Mouse (Mus musculus): Measurements from ENCODE around the gene Slc25a48.

Gene Slc25a48

GRCm38 (mm10) chr13:56449239-56450030 lies 11.3 kb downstream of the Slc25a48 start:
- no peak for DNase-seq (ENCODE audit: low read depth, low spot score)

- no peak for DNase-seq (ENCODE audit: low read depth, low spot score)
Observed at GRCm38 (mm10) chr13:56450035-56450434, 11.9 kb downstream of the Slc25a48 start.

DNA sequence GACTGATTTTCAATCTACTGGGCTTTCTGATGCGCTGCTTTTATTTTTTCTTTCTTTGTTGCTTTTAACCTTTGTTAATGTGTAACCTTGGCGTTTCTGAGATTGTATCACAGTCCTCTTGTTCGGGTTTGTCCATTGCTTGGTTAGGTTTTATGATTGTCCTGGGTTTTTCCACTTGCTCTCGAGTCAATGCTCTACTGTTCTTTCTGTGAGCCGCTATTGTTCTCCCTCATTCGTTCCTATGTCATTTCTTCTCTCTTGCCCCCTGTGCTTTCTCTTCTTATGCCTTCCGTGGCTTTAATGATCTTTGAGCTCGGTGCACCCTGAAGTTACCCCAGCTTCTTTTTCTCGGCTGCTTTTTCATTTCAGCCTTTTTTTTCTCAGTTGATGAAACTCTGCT lies 19.8 kb downstream of the Slc25a48 start:
- no peak for DNase-seq (ENCODE audit: low read depth, low spot score)

DNA sequence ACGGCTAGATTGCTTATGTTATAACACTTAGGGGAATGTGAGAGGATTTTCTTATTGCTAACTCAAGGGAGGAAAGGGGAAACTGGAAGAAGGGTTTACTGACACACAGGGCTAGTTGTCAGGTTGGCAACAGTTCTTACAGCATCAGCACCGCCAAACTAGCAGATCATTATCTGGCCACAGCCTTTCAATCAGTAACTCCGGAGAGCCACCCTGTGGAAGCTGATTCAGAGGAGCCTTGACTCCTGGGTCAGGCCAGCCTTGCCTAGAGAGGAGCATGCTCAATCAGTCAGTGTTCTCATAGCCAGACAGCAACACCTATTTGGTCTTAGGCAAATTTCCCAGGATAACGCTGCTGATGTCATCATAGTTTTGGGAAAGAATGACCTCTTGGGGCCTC lies 23.3 kb downstream of the Slc25a48 start:
- DNase-seq (ENCODE audit: low read depth, low spot score) = no peak

DNA sequence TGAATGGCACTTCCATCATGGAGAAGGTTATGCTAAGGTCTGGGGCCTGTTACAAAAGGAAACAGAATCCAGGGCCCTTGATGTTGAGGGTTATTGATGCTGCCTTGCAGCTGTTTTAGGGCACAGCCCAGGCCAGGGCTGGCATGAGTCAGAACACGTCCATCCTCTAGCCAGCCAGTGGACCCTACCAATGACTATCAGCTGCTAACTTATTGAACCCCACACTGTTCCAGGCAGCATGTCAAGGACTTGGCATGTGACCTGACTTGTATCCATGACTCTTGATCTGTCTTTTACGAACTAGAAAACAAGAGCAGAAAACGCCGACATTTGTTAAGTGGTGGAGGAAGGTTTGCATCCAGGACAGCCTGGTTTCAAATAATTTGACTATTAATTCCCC lies 24.6 kb downstream of the Slc25a48 start:
- no peak for DNase-seq (ENCODE audit: low read depth, low spot score)

- no peak for DNase-seq (ENCODE audit: low read depth, low spot score)
Observed at GRCm38 (mm10) chr13:56463261-56463660, 25.1 kb downstream of the Slc25a48 start.

GRCm38 (mm10) chr13:56463750-56464149 lies 25.6 kb downstream of the Slc25a48 start:
- no peak for DNase-seq (ENCODE audit: low read depth, low spot score)

DNA sequence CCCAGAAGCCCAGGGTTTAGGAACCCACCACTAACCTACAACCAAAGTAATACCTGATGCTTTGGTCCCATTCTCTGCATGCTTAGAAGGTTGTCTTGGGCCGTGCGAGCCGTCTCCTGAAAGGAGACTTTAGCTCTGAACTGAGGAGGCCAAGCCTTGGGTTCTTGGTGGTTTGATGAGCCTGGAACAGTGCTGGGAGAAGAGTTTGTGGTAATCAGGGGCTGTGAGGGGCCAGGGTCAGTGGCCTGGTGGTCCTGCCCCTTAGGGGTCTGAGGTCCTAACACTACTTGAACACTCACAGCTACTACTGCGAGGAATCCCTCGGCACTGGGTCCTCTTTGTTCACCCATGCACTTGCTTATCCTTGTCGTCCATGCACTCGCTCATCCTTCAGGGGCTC lies 29.6 kb downstream of the Slc25a48 start:
- DNase-seq (ENCODE audit: low read depth, low spot score) = no peak

DNA sequence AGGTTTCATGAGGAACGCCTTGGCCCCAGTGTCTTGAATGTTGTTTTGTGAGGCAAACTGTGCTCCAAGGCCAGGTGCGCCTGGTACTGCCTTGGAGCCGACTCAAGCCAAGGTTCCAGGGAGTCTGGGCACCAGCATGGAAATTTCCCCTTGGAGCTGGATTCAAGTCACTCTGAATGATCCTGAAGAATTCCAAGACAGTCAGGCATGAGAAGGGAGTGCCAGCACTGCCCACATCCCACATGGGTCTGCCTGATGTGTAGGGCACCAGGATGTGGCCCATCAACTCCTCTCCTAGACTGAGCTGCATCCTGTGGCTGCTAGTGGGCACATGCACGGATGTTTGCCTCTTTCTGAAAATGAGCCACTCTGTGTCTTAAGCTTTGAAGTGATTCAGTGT lies 30.4 kb downstream of the Slc25a48 start:
- DNase-seq (ENCODE audit: low read depth, low spot score) = no peak

- no peak for DNase-seq (ENCODE audit: low read depth, low spot score)
Observed at GRCm38 (mm10) chr13:56471211-56471610, 33.1 kb downstream of the Slc25a48 start.

- DNase-seq (ENCODE audit: low read depth, low spot score) = no peak
Observed at GRCm38 (mm10) chr13:56471951-56472350, 33.8 kb downstream of the Slc25a48 start.

- DNase-seq (ENCODE audit: low read depth, low spot score) = no peak
Observed at GRCm38 (mm10) chr13:56472661-56473060, 34.5 kb downstream of the Slc25a48 start.

DNA sequence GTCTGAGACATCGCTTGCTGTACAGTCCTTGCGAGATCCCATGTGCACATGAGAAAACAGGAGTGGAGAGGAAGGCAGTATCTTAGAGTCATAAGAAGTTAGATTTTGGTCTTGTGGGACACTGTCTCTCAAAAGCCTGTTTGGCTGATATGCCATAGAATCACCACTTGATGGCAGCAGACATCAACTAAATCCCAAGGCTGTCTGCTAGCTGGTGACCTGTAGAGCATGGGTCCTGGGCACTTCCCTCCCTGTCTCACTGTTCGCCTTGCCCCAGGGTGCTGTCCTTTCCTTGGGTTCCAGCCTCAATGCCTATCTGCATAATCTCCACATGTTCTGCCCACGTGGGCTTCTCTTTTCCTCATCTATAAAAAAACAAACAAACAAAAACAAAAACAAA lies 37.2 kb downstream of the Slc25a48 start:
- peak; percentile 20 for DNase-seq (ENCODE audit: low read depth, low spot score)

- DNase-seq (ENCODE audit: low read depth, low spot score) = no peak
Observed at GRCm38 (mm10) chr13:56476790-56477189, 38.6 kb downstream of the Slc25a48 start.

DNA sequence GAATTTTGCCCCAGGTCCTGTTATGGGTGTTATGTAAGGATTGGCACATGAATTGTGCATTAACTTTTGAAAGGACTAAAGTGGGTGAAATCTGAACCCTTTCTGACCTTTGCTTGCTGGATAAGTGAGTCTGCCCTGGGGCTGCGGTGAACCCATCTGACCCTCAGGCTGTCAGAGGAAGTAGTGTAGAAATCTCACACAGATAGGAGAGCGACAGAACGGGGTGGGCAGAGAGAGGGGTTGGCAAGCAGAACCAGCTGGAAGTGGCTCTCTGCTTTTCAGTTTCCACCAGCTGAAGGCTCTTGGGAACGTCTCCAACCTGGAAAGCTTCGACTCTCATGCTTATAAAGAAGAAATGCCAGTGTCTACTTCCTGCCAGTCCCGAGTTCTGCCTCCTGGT lies 39.1 kb downstream of the Slc25a48 start:
- DNase-seq (ENCODE audit: low read depth, low spot score) = no peak

- no peak for DNase-seq (ENCODE audit: low read depth, low spot score)
Observed at GRCm38 (mm10) chr13:56478027-56478426, 39.9 kb downstream of the Slc25a48 start.

DNA sequence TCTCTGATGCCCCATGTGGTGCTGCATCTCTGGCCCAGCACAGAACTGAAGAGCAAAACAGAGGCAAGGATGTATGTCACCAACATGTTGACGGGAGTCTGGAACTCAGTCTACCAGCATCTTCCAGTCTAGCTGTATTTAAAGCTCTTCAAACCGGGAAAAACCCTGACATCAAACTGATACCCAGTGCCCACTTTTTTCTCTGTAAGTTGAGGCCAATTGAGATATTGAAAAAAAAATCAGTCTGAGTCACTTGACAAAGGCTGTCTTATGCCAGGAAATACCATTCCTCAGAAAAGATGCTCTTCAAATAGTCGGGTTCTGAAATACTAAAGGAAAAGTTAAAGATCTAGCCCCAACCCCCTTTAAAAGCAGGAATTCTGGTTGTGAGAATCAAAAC lies 44.0 kb downstream of the Slc25a48 start, which contains the start of gene Il9:
Gene Il9 (minus strand): TSS at position 101 of the 400 bp plus-strand sequence.
- no peak for DNase-seq (ENCODE audit: low read depth, low spot score)

DNA sequence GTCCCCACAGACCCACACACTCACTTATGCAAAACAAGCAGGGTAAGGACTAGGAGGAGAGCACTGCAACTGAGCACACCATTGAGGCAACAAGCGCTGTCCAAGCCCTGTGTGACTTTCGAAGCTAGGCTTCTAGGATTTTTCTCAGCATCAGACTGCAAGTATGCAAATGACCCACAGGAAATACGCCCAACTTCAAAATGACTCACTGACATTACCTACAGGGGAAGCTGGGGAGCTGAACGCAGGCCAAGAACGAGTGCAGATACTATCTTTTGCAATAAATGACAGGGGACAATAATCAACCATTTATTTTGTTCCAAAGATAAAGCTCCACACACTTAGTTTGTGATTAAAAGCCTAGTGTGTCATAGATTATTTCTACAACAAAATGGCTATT lies 49.9 kb downstream of the Slc25a48 start:
- DNase-seq (ENCODE audit: low read depth, low spot score) = no peak

DNA sequence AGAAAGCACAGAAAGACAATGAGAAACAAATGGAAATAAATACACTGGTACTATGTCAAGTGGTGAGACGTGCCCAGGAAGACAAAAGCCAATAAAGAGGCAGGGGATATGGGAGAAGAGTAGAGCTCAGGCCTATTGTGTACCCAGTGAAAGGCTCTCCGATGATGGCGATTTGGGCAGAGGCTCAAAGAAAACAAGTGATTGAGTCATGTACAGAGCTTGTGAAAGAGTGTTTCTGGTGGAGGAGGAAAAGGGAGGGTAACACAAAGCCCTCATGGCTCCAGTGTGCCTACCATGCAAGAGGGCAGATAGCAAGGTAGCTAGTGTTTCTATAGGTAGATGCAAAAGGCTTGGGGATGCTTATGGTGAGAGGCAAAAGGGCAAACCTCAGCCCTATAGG lies 56.3 kb downstream of the Slc25a48 start:
- no peak for DNase-seq (ENCODE audit: low read depth, low spot score)

- DNase-seq (ENCODE audit: low read depth, low spot score) = no peak
Observed at GRCm38 (mm10) chr13:56500132-56500531, 62.0 kb downstream of the Slc25a48 start.

GRCm38 (mm10) chr13:56500636-56501035 lies 62.5 kb downstream of the Slc25a48 start:
- DNase-seq (ENCODE audit: low read depth, low spot score) = no peak

GRCm38 (mm10) chr13:56501866-56502420 lies 63.8 kb downstream of the Slc25a48 start:
- DNase-seq (ENCODE audit: low read depth, low spot score) = no peak

GRCm38 (mm10) chr13:56506871-56507496 lies 68.8 kb downstream of the Slc25a48 start:
- no peak for DNase-seq (ENCODE audit: low read depth, low spot score)
